Mouse (Mus musculus): Measurements from ENCODE around the gene Adrm1. TPM values are rescaled to one million over a fixed set of nuclear protein-coding genes. Genes with fewer than 3 reads are reported as not detected.
A peak's percentile ranks its signal among the peaks of the same experiment; 100 is the strongest.

The Adrm1 gene
- polyA plus RNA-seq, 1 experiment from 2014 or later, result 159 TPM

- DNase-seq (ENCODE audit: low spot score) (no peak), ATAC-seq (replicated peaks; ENCODE audit: low FRiP score, low TSS enrichment, low read depth) (no peak; the same call in 1 of the 2 replicates)
- 0 out of 2 replicates have a peak, but pooled peaks cover 5% of the 10 kb centered on the region for H3K4me1 ChIP-seq (replicated peaks; ENCODE audit: control insufficient read depth, insufficient read depth, low read length)
- peaks cover 12% of the 10 kb centered on the region; the same call in 1 of the 2 replicates for H3K36me3 ChIP-seq (ENCODE audit: control insufficient read depth, insufficient read depth, low read length)
- H3K4me3 ChIP-seq (ENCODE audit: low read depth, low read length), result no peak overlapping the region
- WGBS, result 90% methylated on average over 12 of the region's 12 CpGs
- H3K9me3 ChIP-seq (ENCODE audit: control insufficient read depth, low read length), result no peaks in the 10 kb centered on the region
- H3K4me2 ChIP-seq (ENCODE audit: low read length), result no peak overlapping the region
- H3K27ac ChIP-seq (ENCODE audit: low read depth), result no peak overlapping the region
- H3K9ac ChIP-seq (ENCODE audit: low read length), result no peak overlapping the region
- no peaks in the 10 kb centered on the region for H3K27me3 ChIP-seq (replicated peaks; ENCODE audit: control insufficient read depth, insufficient read depth, low read length)
These were observed 34.0 kb downstream of the Adrm1 start for GRCm38 (mm10) chr2:180205083-180205955.

GRCm38 (mm10) chr2:180205956-180206280, 34.6 kb downstream of the Adrm1 start:
- Histone ChIP-seq H3K9ac (ENCODE audit: low read length) (no peak overlapping the region), H3K27ac (ENCODE audit: low read depth) (no peak overlapping the region), H3K4me3 (ENCODE audit: low read depth, low read length) (no peak overlapping the region), H3K36me3 (ENCODE audit: control insufficient read depth, insufficient read depth, low read length) (peaks cover 12% of the 10 kb centered on the region; the same call in 1 of the 2 replicates), H3K27me3 (replicated peaks; ENCODE audit: control insufficient read depth, insufficient read depth, low read length) (no peaks in the 10 kb centered on the region), H3K4me1 (replicated peaks; ENCODE audit: control insufficient read depth, insufficient read depth, low read length) (0 out of 2 replicates have a peak, but pooled peaks cover 4% of the 10 kb centered on the region), H3K9me3 (ENCODE audit: control insufficient read depth, low read length) (no peaks in the 10 kb centered on the region), H3K4me2 (ENCODE audit: low read length) (no peak overlapping the region)
- no peak for DNase-seq (ENCODE audit: low spot score)
- 92% methylated on average over 2 of the region's 2 CpGs for WGBS
- no peak for ATAC-seq (replicated peaks; ENCODE audit: low FRiP score, low TSS enrichment, low read depth)

GRCm38 (mm10) chr2:180207840-180208239, 36.6 kb downstream of the Adrm1 start:
- Histone ChIP-seq H3K9ac (ENCODE audit: low read length) (no peak overlapping the region), H3K4me1 (replicated peaks; ENCODE audit: control insufficient read depth, insufficient read depth, low read length) (no peaks in the 10 kb centered on the region), H3K9me3 (ENCODE audit: control insufficient read depth, low read length) (no peaks in the 10 kb centered on the region; the same call in 1 of the 2 replicates), H3K36me3 (ENCODE audit: control insufficient read depth, insufficient read depth, low read length) (peaks cover 3% of the 10 kb centered on the region; the same call in 1 of the 2 replicates), H3K4me3 (ENCODE audit: low read depth, low read length) (no peak overlapping the region), H3K27ac (ENCODE audit: low read depth) (no peak overlapping the region), H3K4me2 (ENCODE audit: low read length) (no peak overlapping the region), H3K27me3 (replicated peaks; ENCODE audit: control insufficient read depth, insufficient read depth, low read length) (no peaks in the 10 kb centered on the region)
- no peak for DNase-seq (ENCODE audit: low spot score)
- WGBS, result 62% methylated on average over 7 of the region's 7 CpGs
- ATAC-seq (replicated peaks; ENCODE audit: low FRiP score, low TSS enrichment, low read depth), result no peak; the same call in 1 of the 2 replicates

- DNase-seq (ENCODE audit: low spot score) (no peak), ATAC-seq (replicated peaks; ENCODE audit: low FRiP score, low TSS enrichment, low read depth) (no peak)
- Histone ChIP-seq H3K9ac (ENCODE audit: low read length) (no peak overlapping the region), H3K36me3 (ENCODE audit: control insufficient read depth, insufficient read depth, low read length) (no peaks in the 10 kb centered on the region; the same call in 1 of the 2 replicates), H3K9me3 (ENCODE audit: control insufficient read depth, low read length) (no peaks in the 10 kb centered on the region; the same call in 1 of the 2 replicates), H3K4me1 (replicated peaks; ENCODE audit: control insufficient read depth, insufficient read depth, low read length) (no peaks in the 10 kb centered on the region), H3K27ac (ENCODE audit: low read depth) (no peak overlapping the region), H3K27me3 (replicated peaks; ENCODE audit: control insufficient read depth, insufficient read depth, low read length) (no peaks in the 10 kb centered on the region), H3K4me2 (ENCODE audit: low read length) (no peak overlapping the region), H3K4me3 (ENCODE audit: low read depth, low read length) (no peak overlapping the region)
- WGBS, result 88% methylated on average over 1 of the region's 1 CpGs
These were observed 37.7 kb downstream of the Adrm1 start for GRCm38 (mm10) chr2:180208976-180209375.

GRCm38 (mm10) chr2:180212255-180212654, 41.0 kb downstream of the Adrm1 start:
- H3K9me3 ChIP-seq (ENCODE audit: control insufficient read depth, low read length), result no peaks in the 10 kb centered on the region; the same call in 1 of the 2 replicates
- H3K36me3 ChIP-seq (ENCODE audit: control insufficient read depth, insufficient read depth, low read length), result no peaks in the 10 kb centered on the region
- DNase-seq (ENCODE audit: low spot score) (no peak), ATAC-seq (replicated peaks; ENCODE audit: low FRiP score, low TSS enrichment, low read depth) (no peak)
- H3K27me3 ChIP-seq (replicated peaks; ENCODE audit: control insufficient read depth, insufficient read depth, low read length), result no peaks in the 10 kb centered on the region
- H3K4me3 ChIP-seq (ENCODE audit: low read depth, low read length), result no peak overlapping the region
- H3K4me2 ChIP-seq (ENCODE audit: low read length), result no peak overlapping the region
- no peak overlapping the region for H3K27ac ChIP-seq (ENCODE audit: low read depth)
- peaks cover 20% of the 10 kb centered on the region for H3K4me1 ChIP-seq (replicated peaks; ENCODE audit: control insufficient read depth, insufficient read depth, low read length)
- H3K9ac ChIP-seq (ENCODE audit: low read length), result no peak overlapping the region
- 86% methylated on average over 3 of the region's 3 CpGs for WGBS

- ATAC-seq (replicated peaks; ENCODE audit: low FRiP score, low TSS enrichment, low read depth) (0 out of 2 replicates have a peak, but pooled peaks have one; percentile 4), DNase-seq (ENCODE audit: low spot score) (no peak)
- Histone ChIP-seq H3K4me2 (ENCODE audit: low read length) (no peak overlapping the region), H3K9me3 (ENCODE audit: control insufficient read depth, low read length) (no peaks in the 10 kb centered on the region; the same call in 1 of the 2 replicates), H3K4me3 (ENCODE audit: low read depth, low read length) (no peak overlapping the region), H3K27me3 (replicated peaks; ENCODE audit: control insufficient read depth, insufficient read depth, low read length) (no peaks in the 10 kb centered on the region), H3K27ac (ENCODE audit: low read depth) (0 out of 2 replicates have a peak overlapping the region, but pooled peaks have one; percentile 55), H3K4me1 (replicated peaks; ENCODE audit: control insufficient read depth, insufficient read depth, low read length) (peaks cover 35% of the 10 kb centered on the region), H3K9ac (ENCODE audit: low read length) (no peak overlapping the region), H3K36me3 (ENCODE audit: control insufficient read depth, insufficient read depth, low read length) (no peaks in the 10 kb centered on the region)
- 41% methylated on average over 4 of the region's 4 CpGs for WGBS
These were observed 43.2 kb downstream of the Adrm1 start for GRCm38 (mm10) chr2:180214352-180214978.

GRCm38 (mm10) chr2:180215011-180215461, 43.8 kb downstream of the Adrm1 start:
- no peak overlapping the region for H3K9ac ChIP-seq (ENCODE audit: low read length)
- no peak for DNase-seq (ENCODE audit: low spot score)

GRCm38 (mm10) chr2:180215951-180216350, 44.7 kb downstream of the Adrm1 start:
- WGBS, result 61% methylated on average over 6 of the region's 6 CpGs
- no peak overlapping the region for H3K4me3 ChIP-seq (ENCODE audit: low read depth, low read length)
- H3K9me3 ChIP-seq (ENCODE audit: control insufficient read depth, low read length), result no peaks in the 10 kb centered on the region; the same call in 1 of the 2 replicates
- H3K27me3 ChIP-seq (replicated peaks; ENCODE audit: control insufficient read depth, insufficient read depth, low read length), result no peaks in the 10 kb centered on the region
- DNase-seq (ENCODE audit: low spot score) (no peak), ATAC-seq (replicated peaks; ENCODE audit: low FRiP score, low TSS enrichment, low read depth) (no peak)
- 0 out of 2 replicates have a peak overlapping the region, but pooled peaks have one; percentile 35 for H3K27ac ChIP-seq (ENCODE audit: low read depth)
- H3K36me3 ChIP-seq (ENCODE audit: control insufficient read depth, insufficient read depth, low read length), result no peaks in the 10 kb centered on the region
- no peak overlapping the region for H3K9ac ChIP-seq (ENCODE audit: low read length)
- H3K4me1 ChIP-seq (replicated peaks; ENCODE audit: control insufficient read depth, insufficient read depth, low read length), result peaks cover 44% of the 10 kb centered on the region
- H3K4me2 ChIP-seq (ENCODE audit: low read length), result no peak overlapping the region

More at GRCm38 (mm10) chr2:180215011-180215461, 43.8 kb downstream of the Adrm1 start:
- Histone ChIP-seq H3K27ac (ENCODE audit: low read depth) (peak overlapping the region; percentile 55), H3K4me1 (replicated peaks; ENCODE audit: control insufficient read depth, insufficient read depth, low read length) (peaks cover 39% of the 10 kb centered on the region), H3K4me3 (ENCODE audit: low read depth, low read length) (no peak overlapping the region), H3K36me3 (ENCODE audit: control insufficient read depth, insufficient read depth, low read length) (no peaks in the 10 kb centered on the region), H3K27me3 (replicated peaks; ENCODE audit: control insufficient read depth, insufficient read depth, low read length) (no peaks in the 10 kb centered on the region), H3K4me2 (ENCODE audit: low read length) (no peak overlapping the region), H3K9me3 (ENCODE audit: control insufficient read depth, low read length) (no peaks in the 10 kb centered on the region; the same call in 1 of the 2 replicates)
- ATAC-seq (replicated peaks; ENCODE audit: low FRiP score, low TSS enrichment, low read depth), result no peak
- WGBS, result 41% methylated on average over 8 of the region's 8 CpGs
